Mouse (Mus musculus) midbrain, embryonic 14.5 days (tissue): ENCODE results near the gene Tmem37. TPM values are rescaled to one million over a fixed set of nuclear protein-coding genes. Genes with fewer than 3 reads are reported as not detected.

Experiments used
- ATAC-seq: fragments of 200-750 bp; cut with Nextera tagmentation; 2 replicates; pipeline ENCODE4 v1.8.0; 2017; ENCODE audit warnings: moderate number of reproducible peaks, moderate library complexity; ENCODE audit not compliant: low FRiP score, low TSS enrichment
- DNase-seq: peaks from one replicate; pipeline ENCODE4 v3.0.0-alpha.2; 2015
- H3K27ac ChIP-seq: fragments of 300-500 bp; sonication (generic); replicated peaks from 2 replicates; pipeline ENCODE4 v1.5.1; 2014; ENCODE audit warnings: mild to moderate bottlenecking, low read depth, low read length, moderate library complexity
- H3K27me3 ChIP-seq: fragments of 300-500 bp; sonication (generic); 2 replicates; pipeline ENCODE4 v1.6.1; 2014; ENCODE audit warnings: low read length, control low read depth, mixed read lengths; ENCODE audit not compliant: control insufficient read depth, insufficient read depth
- H3K36me3 ChIP-seq: fragments of 300-500 bp; sonication (generic); 2 replicates; pipeline ENCODE4 v1.6.1; 2014; ENCODE audit warnings: low read length, control low read depth; ENCODE audit not compliant: control insufficient read depth, insufficient read depth
- H3K4me1 ChIP-seq: fragments of 300-500 bp; sonication (generic); 2 replicates; pipeline ENCODE4 v1.6.1; 2014; ENCODE audit warnings: mild to moderate bottlenecking, antibody characterized with exemption, low read length, control low read depth; ENCODE audit not compliant: control insufficient read depth, insufficient read depth
- H3K4me2 ChIP-seq: fragments of 300-500 bp; sonication (generic); 2 replicates; pipeline ENCODE4 v1.6.1; 2014; ENCODE audit warnings: mild to moderate bottlenecking, low read length, moderate library complexity
- H3K4me3 ChIP-seq: fragments of 300-500 bp; sonication (generic); replicated peaks from 2 replicates; pipeline ENCODE4 v1.5.1; 2014; ENCODE audit warnings: low read depth, low read length
- H3K9ac ChIP-seq: fragments of 300-500 bp; sonication (generic); replicated peaks from 2 replicates; pipeline ENCODE4 v1.6.1; 2014; ENCODE audit warnings: mild to moderate bottlenecking, low read length, moderate library complexity
- H3K9me3 ChIP-seq: fragments of 300-500 bp; sonication (generic); 2 replicates; pipeline ENCODE4 v1.6.1; 2016; ENCODE audit warnings: low read length, control low read depth, mixed read lengths; ENCODE audit not compliant: control insufficient read depth
- WGBS: fragments of 180-500 bp; shearing (Covaris S2); extraction: QIAGEN DNeasy Blood & Tissue Kit; methylation state at CpG from one replicate; pipeline ENCODE4 v1.1.7; 2014; 5-methylcytosine and 5-hydroxymethylcytosine counted together
- polyA plus RNA-seq: library from polyadenylated mRNA; unstranded; fragments of >200 nt; fragmentation: Nextera tagmentation; extraction: Ambion mirVana; gene quantifications from 2 replicates; pipeline ENCODE4 v1.2.1, GENCODE M21; 2014

Tmem37 gene
- polyA plus RNA-seq, 1 experiment from 2014 or later = 7.4 TPM

GRCm38 (mm10) chr1:120037021-120037683 lies 36.7 kb downstream of the Tmem37 start:
- ATAC-seq (no peak), DNase-seq (peak; percentile 57)
- Histone ChIP-seq H3K27ac (no peak overlapping the region), H3K27me3 (no peaks in the 10 kb centered on the region; the same call in 1 of the 2 replicates), H3K4me3 (no peak overlapping the region), H3K4me2 (no peak overlapping the region), H3K9ac (no peak overlapping the region), H3K36me3 (no peaks in the 10 kb centered on the region), H3K4me1 (no peaks in the 10 kb centered on the region), H3K9me3 (no peaks in the 10 kb centered on the region)
- 74% methylated on average over 9 of the region's 9 CpGs for WGBS

GRCm38 (mm10) chr1:120035456-120036034 lies 38.3 kb downstream of the Tmem37 start:
- H3K27me3 ChIP-seq = no peaks in the 10 kb centered on the region; the same call in 1 of the 2 replicates
- no peaks in the 10 kb centered on the region for H3K36me3 ChIP-seq
- no peak overlapping the region for H3K9ac ChIP-seq
- no peak for DNase-seq
- H3K27ac ChIP-seq = no peak overlapping the region
- no peaks in the 10 kb centered on the region for H3K4me1 ChIP-seq
- ATAC-seq = no peak
- H3K9me3 ChIP-seq = no peaks in the 10 kb centered on the region
- 82% methylated on average over 7 of the region's 7 CpGs for WGBS
- H3K4me2 ChIP-seq = no peak overlapping the region
- no peak overlapping the region for H3K4me3 ChIP-seq

- H3K9ac ChIP-seq = no peak overlapping the region
- H3K4me3 ChIP-seq = no peak overlapping the region
- H3K27ac ChIP-seq = no peak overlapping the region
- H3K27me3 ChIP-seq = no peaks in the 10 kb centered on the region; the same call in 1 of the 2 replicates
- H3K4me1 ChIP-seq = no peaks in the 10 kb centered on the region
- H3K36me3 ChIP-seq = no peaks in the 10 kb centered on the region
- 63% methylated on average over 1 of the region's 1 CpGs for WGBS
- no peaks in the 10 kb centered on the region for H3K9me3 ChIP-seq
- DNase-seq = no peak
- H3K4me2 ChIP-seq = no peak overlapping the region
- ATAC-seq = no peak
These were observed 39.1 kb downstream of the Tmem37 start for GRCm38 (mm10) chr1:120034793-120035192.

GRCm38 (mm10) chr1:120033469-120033854 lies 40.4 kb downstream of the Tmem37 start:
- no peaks in the 10 kb centered on the region for H3K9me3 ChIP-seq
- no peak for DNase-seq
- H3K4me1 ChIP-seq = no peaks in the 10 kb centered on the region
- no peak overlapping the region for H3K4me2 ChIP-seq
- 88% methylated on average over 2 of the region's 2 CpGs for WGBS
- no peak for ATAC-seq
- H3K27ac ChIP-seq = no peak overlapping the region
- H3K4me3 ChIP-seq = no peak overlapping the region
- no peaks in the 10 kb centered on the region for H3K36me3 ChIP-seq
- H3K9ac ChIP-seq = no peak overlapping the region
- no peaks in the 10 kb centered on the region; the same call in 1 of the 2 replicates for H3K27me3 ChIP-seq

- Histone ChIP-seq H3K4me2 (no peak overlapping the region), H3K4me1 (no peaks in the 10 kb centered on the region), H3K9me3 (no peaks in the 10 kb centered on the region), H3K27me3 (no peaks in the 10 kb centered on the region; the same call in 1 of the 2 replicates), H3K4me3 (no peak overlapping the region), H3K27ac (no peak overlapping the region), H3K9ac (no peak overlapping the region), H3K36me3 (no peaks in the 10 kb centered on the region)
- 48% methylated on average over 10 of the region's 10 CpGs for WGBS
- ATAC-seq (peak; percentile 63; the same call in 1 of the 2 replicates), DNase-seq (peak; percentile 86)
These were observed 40.9 kb downstream of the Tmem37 start for GRCm38 (mm10) chr1:120032804-120033468.

- ATAC-seq (no peak), DNase-seq (no peak)
- Histone ChIP-seq H3K9ac (no peak overlapping the region), H3K27me3 (no peaks in the 10 kb centered on the region; the same call in 1 of the 2 replicates), H3K27ac (no peak overlapping the region), H3K36me3 (no peaks in the 10 kb centered on the region), H3K9me3 (no peaks in the 10 kb centered on the region), H3K4me1 (no peaks in the 10 kb centered on the region), H3K4me2 (no peak overlapping the region), H3K4me3 (no peak overlapping the region)
- 94% methylated on average over 3 of the region's 3 CpGs for WGBS
These were observed 43.4 kb downstream of the Tmem37 start for GRCm38 (mm10) chr1:120030474-120030873.

GRCm38 (mm10) chr1:120027693-120028092 lies 46.2 kb downstream of the Tmem37 start:
- Histone ChIP-seq H3K36me3 (no peaks in the 10 kb centered on the region), H3K9me3 (no peaks in the 10 kb centered on the region), H3K27ac (no peak overlapping the region), H3K4me1 (no peaks in the 10 kb centered on the region), H3K27me3 (no peaks in the 10 kb centered on the region; the same call in 1 of the 2 replicates), H3K4me3 (no peak overlapping the region), H3K4me2 (no peak overlapping the region), H3K9ac (no peak overlapping the region)
- ATAC-seq = no peak
- no peak for DNase-seq
- WGBS = 81% methylated on average over 4 of the region's 4 CpGs

- Histone ChIP-seq H3K4me1 (no peaks in the 10 kb centered on the region), H3K4me2 (no peak overlapping the region), H3K9ac (no peak overlapping the region), H3K4me3 (no peak overlapping the region), H3K36me3 (no peaks in the 10 kb centered on the region), H3K9me3 (no peaks in the 10 kb centered on the region), H3K27ac (no peak overlapping the region), H3K27me3 (no peaks in the 10 kb centered on the region)
- WGBS = 23% methylated on average over 2 of the region's 2 CpGs
- ATAC-seq (no peak), DNase-seq (no peak)
These were observed 48.8 kb downstream of the Tmem37 start for GRCm38 (mm10) chr1:120025050-120025439.
